Mouse (Mus musculus): Measurements from ENCODE around the gene Isg15.

DNA sequence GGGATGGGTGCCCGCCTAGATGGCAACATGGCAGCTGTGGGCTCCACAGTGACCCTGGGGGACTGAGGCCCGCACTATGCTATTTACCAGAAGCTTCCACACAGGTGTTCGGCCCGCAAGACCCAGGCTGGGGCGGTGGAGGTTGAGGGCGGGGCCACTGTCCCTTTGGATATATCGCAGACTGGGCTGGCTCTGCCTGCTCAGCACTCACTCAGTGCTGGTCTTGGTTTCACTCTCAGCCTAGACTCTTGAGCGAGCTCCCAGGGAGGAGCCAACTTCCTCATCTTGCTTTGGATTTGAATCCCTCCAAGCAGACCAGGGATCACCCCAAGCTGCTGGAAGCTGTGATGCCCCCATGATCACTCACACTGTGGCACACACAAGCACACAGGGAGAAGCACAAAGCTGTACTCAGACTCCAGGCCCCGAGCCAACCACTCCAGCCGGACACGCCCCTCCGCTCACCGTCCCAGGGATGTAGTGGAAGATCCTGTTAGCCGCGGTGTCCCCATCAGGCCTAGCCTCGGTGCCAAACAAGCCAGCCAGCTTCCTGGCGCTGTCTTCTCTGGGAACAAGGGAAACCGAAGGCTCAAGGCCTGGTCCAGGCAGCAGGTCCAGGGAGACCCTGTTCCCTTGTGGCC, 27.3 kb upstream of the Isg15 start:
- TF ChIP-seq CTCF (IDR thresholded peaks at IDR 0.05; ENCODE audit: extremely low read depth, insufficient read length, insufficient replicate concordance, low read depth, low read length): no peak
- no peak for TF ChIP-seq POLR2A (IDR thresholded peaks at IDR 0.05; ENCODE audit: low read depth, low read length)
